Mouse (Mus musculus): ENCODE data around the gene Itgb6. TPM values are rescaled to one million over a fixed set of nuclear protein-coding genes. Genes with fewer than 3 reads are reported as not detected.

Itgb6 gene
- 25.6 and 26.6 TPM in 2 replicates for polyA plus RNA-seq (2015; fragmentation: Nextera tagmentation; extraction: Ambion mirVana)

- no peak for ATAC-seq (ENCODE audit: low FRiP score, low TSS enrichment)
- Histone ChIP-seq H3K27ac (ENCODE audit: low read length) (no peak within 1 kb of the TSS), H3K9ac (replicated peaks; ENCODE audit: low read length) (no peak within 1 kb of the TSS), H3K4me1 (ENCODE audit: insufficient read depth, low read length) (peaks cover 15% of the 10 kb centered on the region; the same call in 1 of the 2 replicates), H3K9me3 (ENCODE audit: low read length) (no peaks in the 10 kb centered on the region), H3K36me3 (ENCODE audit: insufficient read depth, low read length) (no peaks in the 10 kb centered on the region), H3K4me3 (ENCODE audit: low read length) (no peak within 1 kb of the TSS), H3K27me3 (ENCODE audit: insufficient read depth, low read length) (no peaks in the 10 kb centered on the region), H3K4me2 (replicated peaks; ENCODE audit: low read depth, low read length) (no peak within 1 kb of the TSS)
- WGBS = 77% methylated on average over 14 of the region's 14 CpGs
These were observed at the start of gene Itgb6 for GRCm38 (mm10) chr2:60722514-60722913. Gene Itgb6, minus strand, starts transcription at chr2:60722643.

- no peak overlapping the region; the same call in 1 of the 2 replicates for H3K27ac ChIP-seq (ENCODE audit: low read length)
- H3K36me3 ChIP-seq (ENCODE audit: insufficient read depth, low read length) = peaks cover 60% of the 10 kb centered on the region
- no peaks in the 10 kb centered on the region for H3K4me1 ChIP-seq (ENCODE audit: insufficient read depth, low read length)
- no peak overlapping the region for H3K4me3 ChIP-seq (ENCODE audit: low read length)
- no peak overlapping the region for H3K4me2 ChIP-seq (replicated peaks; ENCODE audit: low read depth, low read length)
- no peaks in the 10 kb centered on the region for H3K27me3 ChIP-seq (ENCODE audit: insufficient read depth, low read length)
- H3K9me3 ChIP-seq (ENCODE audit: low read length) = peaks cover 5% of the 10 kb centered on the region
- H3K9ac ChIP-seq (replicated peaks; ENCODE audit: low read length) = no peak overlapping the region
- WGBS = 69% methylated on average over 8 of the region's 8 CpGs
- no peak for ATAC-seq (ENCODE audit: low FRiP score, low TSS enrichment)
These were observed 44.0 kb upstream of the Itgb6 start for GRCm38 (mm10) chr2:60766420-60766819.

- no peak overlapping the region for H3K4me3 ChIP-seq (ENCODE audit: low read length)
- no peak overlapping the region for H3K9ac ChIP-seq (replicated peaks; ENCODE audit: low read length)
- 90% methylated on average over 9 of the region's 9 CpGs for WGBS
- no peaks in the 10 kb centered on the region for H3K27me3 ChIP-seq (ENCODE audit: insufficient read depth, low read length)
- H3K27ac ChIP-seq (ENCODE audit: low read length) = no peak overlapping the region
- H3K4me2 ChIP-seq (replicated peaks; ENCODE audit: low read depth, low read length) = no peak overlapping the region
- H3K36me3 ChIP-seq (ENCODE audit: insufficient read depth, low read length) = peaks cover 42% of the 10 kb centered on the region
- H3K9me3 ChIP-seq (ENCODE audit: low read length) = no peaks in the 10 kb centered on the region
- H3K4me1 ChIP-seq (ENCODE audit: insufficient read depth, low read length) = no peaks in the 10 kb centered on the region
- no peak for ATAC-seq (ENCODE audit: low FRiP score, low TSS enrichment)
These were observed 33.8 kb upstream of the Itgb6 start for GRCm38 (mm10) chr2:60756218-60756617.

GRCm38 (mm10) chr2:60755101-60755500, 32.7 kb upstream of the Itgb6 start:
- no peaks in the 10 kb centered on the region for H3K9me3 ChIP-seq (ENCODE audit: low read length)
- whole genome bisulfite sequencing = 97% methylated on average over 7 of the region's 7 CpGs
- H3K27me3 ChIP-seq (ENCODE audit: insufficient read depth, low read length) = no peaks in the 10 kb centered on the region
- no peak overlapping the region for H3K9ac ChIP-seq (replicated peaks; ENCODE audit: low read length)
- H3K4me3 ChIP-seq (ENCODE audit: low read length) = no peak overlapping the region
- H3K4me1 ChIP-seq (ENCODE audit: insufficient read depth, low read length) = no peaks in the 10 kb centered on the region
- no peak overlapping the region for H3K4me2 ChIP-seq (replicated peaks; ENCODE audit: low read depth, low read length)
- no peak for ATAC-seq (ENCODE audit: low FRiP score, low TSS enrichment)
- no peak overlapping the region for H3K27ac ChIP-seq (ENCODE audit: low read length)
- peaks cover 35% of the 10 kb centered on the region for H3K36me3 ChIP-seq (ENCODE audit: insufficient read depth, low read length)

- H3K9me3 ChIP-seq (ENCODE audit: low read length) = no peaks in the 10 kb centered on the region
- ATAC-seq (ENCODE audit: low FRiP score, low TSS enrichment) = no peak
- no peaks in the 10 kb centered on the region for H3K27me3 ChIP-seq (ENCODE audit: insufficient read depth, low read length)
- no peak overlapping the region for H3K27ac ChIP-seq (ENCODE audit: low read length)
- H3K4me1 ChIP-seq (ENCODE audit: insufficient read depth, low read length) = no peaks in the 10 kb centered on the region
- H3K4me2 ChIP-seq (replicated peaks; ENCODE audit: low read depth, low read length) = no peak overlapping the region
- no peak overlapping the region for H3K9ac ChIP-seq (replicated peaks; ENCODE audit: low read length)
- H3K4me3 ChIP-seq (ENCODE audit: low read length) = no peak overlapping the region
- peaks cover 34% of the 10 kb centered on the region for H3K36me3 ChIP-seq (ENCODE audit: insufficient read depth, low read length)
- 95% methylated on average over 9 of the region's 9 CpGs for WGBS
These were observed 28.8 kb upstream of the Itgb6 start for GRCm38 (mm10) chr2:60751274-60751673.

GRCm38 (mm10) chr2:60750591-60750990, 28.1 kb upstream of the Itgb6 start:
- no peak for ATAC-seq (ENCODE audit: low FRiP score, low TSS enrichment)
- Histone ChIP-seq H3K4me3 (ENCODE audit: low read length) (no peak overlapping the region), H3K9me3 (ENCODE audit: low read length) (no peaks in the 10 kb centered on the region), H3K36me3 (ENCODE audit: insufficient read depth, low read length) (peaks cover 28% of the 10 kb centered on the region), H3K4me2 (replicated peaks; ENCODE audit: low read depth, low read length) (no peak overlapping the region), H3K4me1 (ENCODE audit: insufficient read depth, low read length) (no peaks in the 10 kb centered on the region), H3K9ac (replicated peaks; ENCODE audit: low read length) (no peak overlapping the region), H3K27me3 (ENCODE audit: insufficient read depth, low read length) (no peaks in the 10 kb centered on the region), H3K27ac (ENCODE audit: low read length) (no peak overlapping the region)
- WGBS = 80% methylated on average over 3 of the region's 3 CpGs

- Histone ChIP-seq H3K4me1 (ENCODE audit: insufficient read depth, low read length) (no peaks in the 10 kb centered on the region), H3K4me3 (ENCODE audit: low read length) (no peak overlapping the region), H3K27ac (ENCODE audit: low read length) (no peak overlapping the region), H3K9me3 (ENCODE audit: low read length) (no peaks in the 10 kb centered on the region), H3K27me3 (ENCODE audit: insufficient read depth, low read length) (no peaks in the 10 kb centered on the region), H3K4me2 (replicated peaks; ENCODE audit: low read depth, low read length) (no peak overlapping the region), H3K9ac (replicated peaks; ENCODE audit: low read length) (no peak overlapping the region), H3K36me3 (ENCODE audit: insufficient read depth, low read length) (peaks cover 15% of the 10 kb centered on the region; the same call in 1 of the 2 replicates)
- 92% methylated on average over 1 of the region's 1 CpGs for WGBS
- ATAC-seq (ENCODE audit: low FRiP score, low TSS enrichment) = no peak
These were observed 26.1 kb upstream of the Itgb6 start for GRCm38 (mm10) chr2:60748585-60748984.

- H3K4me2 ChIP-seq (replicated peaks; ENCODE audit: low read depth, low read length) = no peak overlapping the region
- no peak overlapping the region for H3K9ac ChIP-seq (replicated peaks; ENCODE audit: low read length)
- no peak overlapping the region for H3K27ac ChIP-seq (ENCODE audit: low read length)
- H3K36me3 ChIP-seq (ENCODE audit: insufficient read depth, low read length) = 0 out of 2 replicates have a peak, but pooled peaks cover 10% of the 10 kb centered on the region
- ATAC-seq (ENCODE audit: low FRiP score, low TSS enrichment) = peak; percentile 88
- H3K9me3 ChIP-seq (ENCODE audit: low read length) = no peaks in the 10 kb centered on the region
- no peak overlapping the region for H3K4me3 ChIP-seq (ENCODE audit: low read length)
- H3K27me3 ChIP-seq (ENCODE audit: insufficient read depth, low read length) = no peaks in the 10 kb centered on the region
- H3K4me1 ChIP-seq (ENCODE audit: insufficient read depth, low read length) = no peaks in the 10 kb centered on the region
- 50% methylated on average over 3 of the region's 3 CpGs for WGBS
These were observed 25.1 kb upstream of the Itgb6 start for GRCm38 (mm10) chr2:60747590-60747989.

GRCm38 (mm10) chr2:60744674-60745073, 22.2 kb upstream of the Itgb6 start:
- no peak for ATAC-seq (ENCODE audit: low FRiP score, low TSS enrichment)
- Histone ChIP-seq H3K4me1 (ENCODE audit: insufficient read depth, low read length) (no peaks in the 10 kb centered on the region), H3K27me3 (ENCODE audit: insufficient read depth, low read length) (no peaks in the 10 kb centered on the region), H3K9ac (replicated peaks; ENCODE audit: low read length) (no peak overlapping the region), H3K27ac (ENCODE audit: low read length) (no peak overlapping the region), H3K9me3 (ENCODE audit: low read length) (no peaks in the 10 kb centered on the region), H3K4me2 (replicated peaks; ENCODE audit: low read depth, low read length) (no peak overlapping the region), H3K36me3 (ENCODE audit: insufficient read depth, low read length) (0 out of 2 replicates have a peak, but pooled peaks cover 10% of the 10 kb centered on the region), H3K4me3 (ENCODE audit: low read length) (no peak overlapping the region)
- WGBS = 67% methylated on average over 3 of the region's 3 CpGs

- H3K4me2 ChIP-seq (replicated peaks; ENCODE audit: low read depth, low read length) = no peak overlapping the region
- no peaks in the 10 kb centered on the region for H3K4me1 ChIP-seq (ENCODE audit: insufficient read depth, low read length)
- no peaks in the 10 kb centered on the region for H3K36me3 ChIP-seq (ENCODE audit: insufficient read depth, low read length)
- H3K9me3 ChIP-seq (ENCODE audit: low read length) = no peaks in the 10 kb centered on the region
- H3K9ac ChIP-seq (replicated peaks; ENCODE audit: low read length) = no peak overlapping the region
- ATAC-seq (ENCODE audit: low FRiP score, low TSS enrichment) = no peak
- no peak overlapping the region for H3K27ac ChIP-seq (ENCODE audit: low read length)
- no peaks in the 10 kb centered on the region for H3K27me3 ChIP-seq (ENCODE audit: insufficient read depth, low read length)
- 69% methylated on average over 10 of the region's 10 CpGs for WGBS
- no peak overlapping the region for H3K4me3 ChIP-seq (ENCODE audit: low read length)
These were observed 17.1 kb upstream of the Itgb6 start for GRCm38 (mm10) chr2:60739389-60740137.

Measured in kidney, embryonic 16.5 days (tissue).